Mouse (Mus musculus): Measurements from ENCODE around the gene Olfr1444. TPM values are rescaled to one million over a fixed set of nuclear protein-coding genes. Genes with fewer than 3 reads are reported as not detected.

Gene Olfr1444
- polyA plus RNA-seq (2021; fragmentation: Nextera tagmentation): not detected in 2 replicates
- long read RNA-seq, experiment 1: 0 reads
- long read RNA-seq, experiment 2: 0 reads

GRCm38 (mm10) chr19:12856983-12857382, at the start of gene Olfr1444:
Gene Olfr1444, plus strand, starts transcription at chr19:12857283.

GRCm38 (mm10) chr19:12846382-12846781, 10.7 kb upstream of the Olfr1444 start, which contains the start of gene Gm5244:
Gene Gm5244, plus strand, starts transcription at chr19:12846682.

GRCm38 (mm10) chr19:12883555-12883954, 26.5 kb downstream of the Olfr1444 start, which contains the start of gene Olfr1445:
Gene Olfr1445, plus strand, starts transcription at chr19:12883855.

GRCm38 (mm10) chr19:12893424-12893823, 36.3 kb downstream of the Olfr1444 start, which contains the start of gene Olfr1446:
Gene Olfr1446, minus strand, starts transcription at chr19:12893524.

GRCm38 (mm10) chr19:12903643-12904042, 46.6 kb downstream of the Olfr1444 start, which contains the start of gene Olfr1447:
Gene Olfr1447, minus strand, starts transcription at chr19:12903743.

Other genes with a start within 250 kb of the Olfr1444 start
- 0.06 and 0.19 TPM in 2 replicates for gene Glyat, start 224.0 kb upstream of the Olfr1444 start, polyA plus RNA-seq (2021; fragmentation: Nextera tagmentation)
- not detected in 2 replicates for gene Olfr1442, start 186.8 kb upstream of the Olfr1444 start, polyA plus RNA-seq (2021; fragmentation: Nextera tagmentation)
- gene Olfr1443, start 179.2 kb upstream of the Olfr1444 start, polyA plus RNA-seq (2021; fragmentation: Nextera tagmentation): not detected in 2 replicates
- gene Keg1, start 161.5 kb upstream of the Olfr1444 start, polyA plus RNA-seq (2021; fragmentation: Nextera tagmentation): not detected in 2 replicates
- 2.7 and 2.9 TPM in 2 replicates for gene Cntf, start 91.7 kb upstream of the Olfr1444 start, polyA plus RNA-seq (2021; fragmentation: Nextera tagmentation)
- 5.2 and 5.3 TPM in 2 replicates for gene Zfp91, start 61.2 kb upstream of the Olfr1444 start, polyA plus RNA-seq (2021; fragmentation: Nextera tagmentation)
- 2.1 and 2.2 TPM in 2 replicates for gene Lpxn, start 61.1 kb upstream of the Olfr1444 start, polyA plus RNA-seq (2021; fragmentation: Nextera tagmentation)
- not detected in 2 replicates for gene Gm5244, start 10.6 kb upstream of the Olfr1444 start, polyA plus RNA-seq (2021; fragmentation: Nextera tagmentation)
- not detected in 2 replicates for gene Olfr1445, start 26.6 kb downstream of the Olfr1444 start, polyA plus RNA-seq (2021; fragmentation: Nextera tagmentation)
- not detected in 2 replicates for gene Olfr1446, start 36.2 kb downstream of the Olfr1444 start, polyA plus RNA-seq (2021; fragmentation: Nextera tagmentation)
- not detected in 2 replicates for gene Olfr1447, start 46.5 kb downstream of the Olfr1444 start, polyA plus RNA-seq (2021; fragmentation: Nextera tagmentation)
- gene Olfr1448, start 67.1 kb downstream of the Olfr1444 start, polyA plus RNA-seq (2021; fragmentation: Nextera tagmentation): not detected in 2 replicates
- not detected in 2 replicates for gene Olfr1449, start 73.6 kb downstream of the Olfr1444 start, polyA plus RNA-seq (2021; fragmentation: Nextera tagmentation)
- gene Olfr1450, start 93.0 kb downstream of the Olfr1444 start, polyA plus RNA-seq (2021; fragmentation: Nextera tagmentation): not detected in 2 replicates
- not detected in 2 replicates for gene Olfr1451, start 137.7 kb downstream of the Olfr1444 start, polyA plus RNA-seq (2021; fragmentation: Nextera tagmentation)
- gene Olfr1453, start 171.0 kb downstream of the Olfr1444 start, polyA plus RNA-seq (2021; fragmentation: Nextera tagmentation): not detected in 2 replicates
- gene Olfr1454, start 203.3 kb downstream of the Olfr1444 start, polyA plus RNA-seq (2021; fragmentation: Nextera tagmentation): not detected in 2 replicates
- gene Olfr1457, start 240.6 kb downstream of the Olfr1444 start, polyA plus RNA-seq (2021; fragmentation: Nextera tagmentation): not detected in 2 replicates
- gene Olfr1458, start 249.5 kb downstream of the Olfr1444 start, polyA plus RNA-seq (2021; fragmentation: Nextera tagmentation): not detected in 2 replicates

Data from layer of hippocampus, adult 6 months (tissue).